Mouse (Mus musculus): ENCODE data around the gene Mfsd4b5. TPM values are rescaled to one million over a fixed set of nuclear protein-coding genes. Genes with fewer than 3 reads are reported as not detected.
"Not testable (repeated sequence)": the region's sequence is repeated elsewhere in the genome, so short reads cannot be mapped to it uniquely, and the experiment has no call there.

Gene Mfsd4b5
- polyA plus RNA-seq, 1 experiment from 2014 or later: 0.13 TPM

- WGBS: 43% methylated on average over 11 of the region's 11 CpGs
- Histone ChIP-seq H3K4me3 (ENCODE audit: low read depth, low read length) (no peak overlapping the region), H3K9me3 (ENCODE audit: control insufficient read depth, low read length) (no peaks in the 10 kb centered on the region), H3K4me1 (ENCODE audit: control insufficient read depth, insufficient read depth, low read length) (0 out of 2 replicates have a peak, but pooled peaks cover 3% of the 10 kb centered on the region), H3K36me3 (ENCODE audit: control insufficient read depth, insufficient read depth, low read length) (no peaks in the 10 kb centered on the region), H3K27me3 (replicated peaks; ENCODE audit: control insufficient read depth, insufficient read depth, low read length) (no peaks in the 10 kb centered on the region), H3K27ac (replicated peaks; ENCODE audit: low read depth, low read length) (no peak overlapping the region), H3K9ac (ENCODE audit: low read depth, low read length) (no peak overlapping the region), H3K4me2 (ENCODE audit: low read depth, low read length) (peak overlapping the region; percentile 89; the same call in 1 of the 2 replicates)
- DNase-seq (ENCODE audit: low spot score) (no peak), ATAC-seq (ENCODE audit: low read depth) (no peak)
Measured at GRCm38 (mm10) chr10:39960441-39960822, 26.0 kb downstream of the Mfsd4b5 start.

GRCm38 (mm10) chr10:39959761-39960440 lies 26.5 kb downstream of the Mfsd4b5 start, which contains the start of gene Mfsd4b3:
Mfsd4b3 (minus strand) TSS chr10:39960153.
- Histone ChIP-seq H3K9ac (ENCODE audit: low read depth, low read length) (peak within 1 kb of the TSS; percentile 58), H3K4me3 (ENCODE audit: low read depth, low read length) (peak within 1 kb of the TSS; percentile 52), H3K36me3 (ENCODE audit: control insufficient read depth, insufficient read depth, low read length) (no peaks in the 10 kb centered on the region), H3K27me3 (replicated peaks; ENCODE audit: control insufficient read depth, insufficient read depth, low read length) (no peaks in the 10 kb centered on the region), H3K27ac (replicated peaks; ENCODE audit: low read depth, low read length) (no peak within 1 kb of the TSS; the same call in 1 of the 2 replicates), H3K4me1 (ENCODE audit: control insufficient read depth, insufficient read depth, low read length) (0 out of 2 replicates have a peak, but pooled peaks cover 3% of the 10 kb centered on the region), H3K4me2 (ENCODE audit: low read depth, low read length) (peak within 1 kb of the TSS; percentile 89), H3K9me3 (ENCODE audit: control insufficient read depth, low read length) (no peaks in the 10 kb centered on the region)
- ATAC-seq (ENCODE audit: low read depth) (peak; percentile 99), DNase-seq (ENCODE audit: low spot score) (peak; percentile 98)
- WGBS: 2% methylated on average over 32 of the region's 38 CpGs

- Histone ChIP-seq H3K4me2 (ENCODE audit: low read depth, low read length) (no peak overlapping the region), H3K27me3 (replicated peaks; ENCODE audit: control insufficient read depth, insufficient read depth, low read length) (no peaks in the 10 kb centered on the region), H3K9me3 (ENCODE audit: control insufficient read depth, low read length) (no peaks in the 10 kb centered on the region), H3K4me3 (ENCODE audit: low read depth, low read length) (no peak overlapping the region), H3K4me1 (ENCODE audit: control insufficient read depth, insufficient read depth, low read length) (0 out of 2 replicates have a peak, but pooled peaks cover 3% of the 10 kb centered on the region), H3K27ac (replicated peaks; ENCODE audit: low read depth, low read length) (no peak overlapping the region), H3K36me3 (ENCODE audit: control insufficient read depth, insufficient read depth, low read length) (no peaks in the 10 kb centered on the region), H3K9ac (ENCODE audit: low read depth, low read length) (no peak overlapping the region)
- DNase-seq (ENCODE audit: low spot score) (peak; percentile 45), ATAC-seq (ENCODE audit: low read depth) (no peak)
- 65% methylated on average over 4 of the region's 4 CpGs for whole genome bisulfite sequencing
Measured at GRCm38 (mm10) chr10:39958266-39958665, 28.2 kb downstream of the Mfsd4b5 start.

GRCm38 (mm10) chr10:39956340-39956878 lies 30.0 kb downstream of the Mfsd4b5 start:
- Histone ChIP-seq H3K4me1 (ENCODE audit: control insufficient read depth, insufficient read depth, low read length) (0 out of 2 replicates have a peak, but pooled peaks cover 3% of the 10 kb centered on the region), H3K27ac (replicated peaks; ENCODE audit: low read depth, low read length) (no peak overlapping the region), H3K36me3 (ENCODE audit: control insufficient read depth, insufficient read depth, low read length) (no peaks in the 10 kb centered on the region), H3K27me3 (replicated peaks; ENCODE audit: control insufficient read depth, insufficient read depth, low read length) (no peaks in the 10 kb centered on the region), H3K9ac (ENCODE audit: low read depth, low read length) (no peak overlapping the region), H3K9me3 (ENCODE audit: control insufficient read depth, low read length) (no peaks in the 10 kb centered on the region), H3K4me2 (ENCODE audit: low read depth, low read length) (no peak overlapping the region), H3K4me3 (ENCODE audit: low read depth, low read length) (no peak overlapping the region)
- WGBS: 65% methylated on average over 2 of the region's 2 CpGs
- ATAC-seq (ENCODE audit: low read depth) (no peak), DNase-seq (ENCODE audit: low spot score) (no peak)

- no peaks in the 10 kb centered on the region for H3K4me1 ChIP-seq (ENCODE audit: control insufficient read depth, insufficient read depth, low read length)
- H3K4me2 ChIP-seq (ENCODE audit: low read depth, low read length): no peak overlapping the region
- H3K27me3 ChIP-seq (replicated peaks; ENCODE audit: control insufficient read depth, insufficient read depth, low read length): no peaks in the 10 kb centered on the region
- 58% methylated on average over 2 of the region's 2 CpGs for WGBS
- no peaks in the 10 kb centered on the region for H3K9me3 ChIP-seq (ENCODE audit: control insufficient read depth, low read length)
- 0 out of 2 replicates have a peak overlapping the region, but pooled peaks have one; percentile 5 for H3K27ac ChIP-seq (replicated peaks; ENCODE audit: low read depth, low read length)
- DNase-seq (ENCODE audit: low spot score): peak; percentile 81
- ATAC-seq (ENCODE audit: low read depth): no peak
- H3K4me3 ChIP-seq (ENCODE audit: low read depth, low read length): no peak overlapping the region
- no peak overlapping the region for H3K9ac ChIP-seq (ENCODE audit: low read depth, low read length)
- no peaks in the 10 kb centered on the region for H3K36me3 ChIP-seq (ENCODE audit: control insufficient read depth, insufficient read depth, low read length)
Measured at GRCm38 (mm10) chr10:39955163-39955562, 31.3 kb downstream of the Mfsd4b5 start.

- Histone ChIP-seq H3K4me3 (ENCODE audit: low read depth, low read length) (no peak overlapping the region), H3K9ac (ENCODE audit: low read depth, low read length) (no peak overlapping the region), H3K4me2 (ENCODE audit: low read depth, low read length) (no peak overlapping the region), H3K27ac (replicated peaks; ENCODE audit: low read depth, low read length) (no peak overlapping the region), H3K9me3 (ENCODE audit: control insufficient read depth, low read length) (no peaks in the 10 kb centered on the region), H3K4me1 (ENCODE audit: control insufficient read depth, insufficient read depth, low read length) (no peaks in the 10 kb centered on the region), H3K36me3 (ENCODE audit: control insufficient read depth, insufficient read depth, low read length) (no peaks in the 10 kb centered on the region), H3K27me3 (replicated peaks; ENCODE audit: control insufficient read depth, insufficient read depth, low read length) (no peaks in the 10 kb centered on the region)
- ATAC-seq (ENCODE audit: low read depth) (no peak), DNase-seq (ENCODE audit: low spot score) (no peak)
- 100% methylated on average over 2 of the region's 2 CpGs for WGBS
Measured at GRCm38 (mm10) chr10:39949377-39949954, 37.0 kb downstream of the Mfsd4b5 start.

- not testable (repeated sequence) for H3K4me3 ChIP-seq (ENCODE audit: low read depth, low read length); H3K9ac ChIP-seq (ENCODE audit: low read depth, low read length); DNase-seq (ENCODE audit: low spot score); H3K27me3 ChIP-seq (replicated peaks; ENCODE audit: control insufficient read depth, insufficient read depth, low read length); H3K4me2 ChIP-seq (ENCODE audit: low read depth, low read length); ATAC-seq (ENCODE audit: low read depth); H3K36me3 ChIP-seq (ENCODE audit: control insufficient read depth, insufficient read depth, low read length); H3K4me1 ChIP-seq (ENCODE audit: control insufficient read depth, insufficient read depth, low read length); H3K27ac ChIP-seq (replicated peaks; ENCODE audit: low read depth, low read length); H3K9me3 ChIP-seq (ENCODE audit: control insufficient read depth, low read length)
- 44% methylated on average over 3 of the region's 3 CpGs for WGBS
Measured at GRCm38 (mm10) chr10:39947195-39947594, 39.3 kb downstream of the Mfsd4b5 start.

- ATAC-seq (ENCODE audit: low read depth) (no peak), DNase-seq (ENCODE audit: low spot score) (no peak)
- H3K27ac ChIP-seq (replicated peaks; ENCODE audit: low read depth, low read length): no peak overlapping the region
- 69% methylated on average over 7 of the region's 7 CpGs for WGBS
- H3K4me2 ChIP-seq (ENCODE audit: low read depth, low read length): no peak overlapping the region
- H3K27me3 ChIP-seq (replicated peaks; ENCODE audit: control insufficient read depth, insufficient read depth, low read length): no peaks in the 10 kb centered on the region
- H3K9me3 ChIP-seq (ENCODE audit: control insufficient read depth, low read length): no peaks in the 10 kb centered on the region
- H3K4me3 ChIP-seq (ENCODE audit: low read depth, low read length): no peak overlapping the region
- no peaks in the 10 kb centered on the region for H3K4me1 ChIP-seq (ENCODE audit: control insufficient read depth, insufficient read depth, low read length)
- no peak overlapping the region for H3K9ac ChIP-seq (ENCODE audit: low read depth, low read length)
- H3K36me3 ChIP-seq (ENCODE audit: control insufficient read depth, insufficient read depth, low read length): no peaks in the 10 kb centered on the region
Measured at GRCm38 (mm10) chr10:39936553-39936952, 49.9 kb downstream of the Mfsd4b5 start.

All from embryonic facial prominence, embryonic 14.5 days (tissue).